Mouse (Mus musculus): ENCODE data around the gene Adamts2. TPM values are rescaled to one million over a fixed set of nuclear protein-coding genes. Genes with fewer than 3 reads are reported as not detected.

Adamts2 gene
- total RNA-seq (2014; rRNA removed; ENCODE audit: low replicate concordance) (19.0 and 19.4 TPM in 2 replicates), polyA plus RNA-seq (2015; fragmentation: Nextera tagmentation; extraction: Ambion mirVana) (8.7 and 9.1 TPM in 2 replicates)

GRCm38 (mm10) chr11:50601641-50602355 is at the start of gene Adamts2:
Adamts2 (plus strand) TSS chr11:50602084.
- TF ChIP-seq CTCF (IDR thresholded peaks at IDR 0.05; ENCODE audit: low read depth) (no peak), EP300 (IDR thresholded peaks at IDR 0.05; ENCODE audit: low read depth) (no peak)
- Histone ChIP-seq H3K9me3 (replicated peaks; ENCODE audit: control insufficient read depth, low read length) (no peaks in the 10 kb centered on the region), H3K27me3 (ENCODE audit: control insufficient read depth, insufficient read depth, low read length) (peaks cover 72% of the 10 kb centered on the region), H3K4me3 (ENCODE audit: low read depth, low read length) (peak within 1 kb of the TSS; percentile 64), H3K36me3 (replicated peaks; ENCODE audit: control insufficient read depth, insufficient read depth, low read length) (no peaks in the 10 kb centered on the region), H3K9ac (replicated peaks; ENCODE audit: low read depth, low read length) (peak within 1 kb of the TSS; percentile 59), H3K4me1 (ENCODE audit: control insufficient read depth, insufficient read depth) (no peaks in the 10 kb centered on the region; the same call in 1 of the 2 replicates), H3K27ac (ENCODE audit: low read depth) (peak within 1 kb of the TSS; percentile 43; the same call in 1 of the 2 replicates), H3K4me2 (ENCODE audit: low read depth, low read length) (peak within 1 kb of the TSS; percentile 95)
- under 1% methylated on average over 59 of the region's 82 CpGs for WGBS
- peak; percentile 46 for DNase-seq (ENCODE audit: low spot score)
- peak; percentile 65 for ATAC-seq (ENCODE audit: insufficient read depth, low read depth)

- 75% methylated on average over 3 of the region's 3 CpGs for WGBS
- TF ChIP-seq EP300 (IDR thresholded peaks at IDR 0.05; ENCODE audit: low read depth) (no peak), CTCF (IDR thresholded peaks at IDR 0.05; ENCODE audit: low read depth) (no peak)
- H3K9ac ChIP-seq (replicated peaks; ENCODE audit: low read depth, low read length): no peak overlapping the region
- peaks cover 13% of the 10 kb centered on the region; the same call in 1 of the 2 replicates for H3K9me3 ChIP-seq (replicated peaks; ENCODE audit: control insufficient read depth, low read length)
- H3K4me3 ChIP-seq (ENCODE audit: low read depth, low read length): no peak overlapping the region
- no peaks in the 10 kb centered on the region for H3K27me3 ChIP-seq (ENCODE audit: control insufficient read depth, insufficient read depth, low read length)
- DNase-seq (ENCODE audit: low spot score) (no peak), ATAC-seq (ENCODE audit: insufficient read depth, low read depth) (no peak)
- H3K36me3 ChIP-seq (replicated peaks; ENCODE audit: control insufficient read depth, insufficient read depth, low read length): no peaks in the 10 kb centered on the region
- H3K4me2 ChIP-seq (ENCODE audit: low read depth, low read length): no peak overlapping the region
- H3K4me1 ChIP-seq (ENCODE audit: control insufficient read depth, insufficient read depth): no peaks in the 10 kb centered on the region
- H3K27ac ChIP-seq (ENCODE audit: low read depth): no peak overlapping the region
Measured at GRCm38 (mm10) chr11:50557064-50557463, 44.8 kb upstream of the Adamts2 start.

DNA sequence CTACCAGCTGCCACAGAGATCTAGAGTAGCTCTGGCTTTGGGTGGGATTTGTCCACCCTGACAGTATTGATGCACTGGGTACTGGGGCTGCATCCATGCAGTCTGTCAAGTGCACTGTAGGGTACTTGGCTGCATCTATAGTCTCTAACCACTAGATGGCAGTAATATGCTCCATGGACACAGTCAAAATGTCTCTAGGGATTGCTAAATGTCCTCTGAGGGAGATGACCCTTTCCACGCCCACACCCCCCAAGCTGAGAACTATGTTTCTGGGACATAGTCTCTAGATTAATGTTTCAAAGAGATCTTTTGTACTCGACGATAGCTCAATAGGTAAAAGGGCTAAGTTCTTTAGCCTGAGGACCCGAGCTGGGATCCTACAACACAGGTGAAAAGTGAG is 42.8 kb upstream of the Adamts2 start:
- DNase-seq (ENCODE audit: low spot score): peak; percentile 28
- no peaks in the 10 kb centered on the region for H3K36me3 ChIP-seq (replicated peaks; ENCODE audit: control insufficient read depth, insufficient read depth, low read length)
- peak; percentile 33; the same call in 1 of the 2 replicates for ATAC-seq (ENCODE audit: insufficient read depth, low read depth)
- no peaks in the 10 kb centered on the region for H3K4me1 ChIP-seq (ENCODE audit: control insufficient read depth, insufficient read depth)
- WGBS: 29% methylated on average over 4 of the region's 4 CpGs
- TF ChIP-seq CTCF (IDR thresholded peaks at IDR 0.05; ENCODE audit: low read depth) (peak; percentile 72), EP300 (IDR thresholded peaks at IDR 0.05; ENCODE audit: low read depth) (no peak)
- H3K27ac ChIP-seq (ENCODE audit: low read depth): no peak overlapping the region
- H3K4me3 ChIP-seq (ENCODE audit: low read depth, low read length): no peak overlapping the region
- H3K27me3 ChIP-seq (ENCODE audit: control insufficient read depth, insufficient read depth, low read length): no peaks in the 10 kb centered on the region
- H3K4me2 ChIP-seq (ENCODE audit: low read depth, low read length): no peak overlapping the region
- peaks cover 13% of the 10 kb centered on the region; the same call in 1 of the 2 replicates for H3K9me3 ChIP-seq (replicated peaks; ENCODE audit: control insufficient read depth, low read length)
- H3K9ac ChIP-seq (replicated peaks; ENCODE audit: low read depth, low read length): no peak overlapping the region

DNA sequence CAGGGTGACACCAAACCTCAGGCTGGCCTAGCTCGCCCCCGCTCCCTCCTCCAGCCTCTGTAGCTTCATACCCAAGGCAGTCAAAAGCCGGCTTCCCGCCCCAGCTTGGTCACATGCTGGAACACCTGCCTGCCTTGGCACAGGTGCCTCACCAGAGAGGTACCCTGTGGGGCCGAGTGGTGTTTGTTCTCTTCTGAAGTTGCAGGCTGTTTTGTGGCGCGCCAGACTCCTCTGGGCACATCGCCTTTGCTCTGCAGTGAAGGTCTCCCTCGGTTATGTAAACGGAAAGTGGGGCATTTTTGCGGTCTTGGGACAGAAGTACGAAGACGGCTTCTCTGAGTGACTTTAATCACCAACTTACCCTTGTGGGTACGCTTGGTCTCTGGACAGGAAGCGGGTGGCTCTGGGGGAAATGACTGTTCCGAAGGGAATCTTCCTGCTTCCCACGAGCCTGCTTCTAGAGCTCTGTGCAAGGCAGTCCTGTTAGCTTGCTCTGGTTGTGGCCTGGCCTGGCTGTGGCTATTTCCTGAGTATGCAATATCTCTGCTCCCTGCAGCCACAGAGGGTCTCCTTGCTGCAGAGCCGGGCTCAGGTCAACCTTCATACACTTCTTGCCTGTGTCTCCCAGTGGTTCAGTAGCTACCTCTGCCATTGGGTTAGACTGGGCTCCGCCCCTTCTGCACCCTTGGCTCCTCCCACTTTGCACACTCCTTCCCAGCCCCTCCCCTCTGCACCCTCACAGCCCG is 36.2 kb upstream of the Adamts2 start:
- H3K4me3 ChIP-seq (ENCODE audit: low read depth, low read length): no peak overlapping the region
- 61% methylated on average over 20 of the region's 20 CpGs for WGBS
- no peaks in the 10 kb centered on the region for H3K36me3 ChIP-seq (replicated peaks; ENCODE audit: control insufficient read depth, insufficient read depth, low read length)
- TF ChIP-seq EP300 (IDR thresholded peaks at IDR 0.05; ENCODE audit: low read depth): no peak
- no peak for TF ChIP-seq CTCF (IDR thresholded peaks at IDR 0.05; ENCODE audit: low read depth)
- peak overlapping the region; percentile 9; the same call in 1 of the 2 replicates for H3K4me2 ChIP-seq (ENCODE audit: low read depth, low read length)
- no peaks in the 10 kb centered on the region for H3K27me3 ChIP-seq (ENCODE audit: control insufficient read depth, insufficient read depth, low read length)
- no peaks in the 10 kb centered on the region for H3K9me3 ChIP-seq (replicated peaks; ENCODE audit: control insufficient read depth, low read length)
- no peak for ATAC-seq (ENCODE audit: insufficient read depth, low read depth)
- no peak overlapping the region for H3K27ac ChIP-seq (ENCODE audit: low read depth)
- H3K9ac ChIP-seq (replicated peaks; ENCODE audit: low read depth, low read length): no peak overlapping the region
- DNase-seq (ENCODE audit: low spot score): peak; percentile 10
- no peaks in the 10 kb centered on the region for H3K4me1 ChIP-seq (ENCODE audit: control insufficient read depth, insufficient read depth)

DNA sequence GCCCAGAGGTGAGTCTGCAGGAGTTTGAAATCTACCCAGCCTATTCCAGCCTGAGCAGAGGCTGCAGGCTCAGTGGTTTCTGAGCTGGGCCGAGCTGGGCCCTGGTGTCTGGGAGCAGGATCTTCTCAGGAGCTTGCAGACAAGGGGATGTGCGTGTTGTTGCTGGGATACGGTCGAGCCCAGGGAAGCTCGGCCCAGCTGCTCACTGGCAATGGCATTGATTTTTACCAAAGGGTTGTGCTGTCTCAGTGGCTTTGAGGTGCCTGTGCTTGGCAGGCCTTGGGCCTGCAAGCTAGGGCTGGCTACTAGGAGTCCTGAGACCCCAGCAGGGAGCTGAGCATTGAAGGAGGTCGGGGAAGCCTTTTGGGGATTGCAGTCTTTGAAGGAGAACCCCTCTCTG is 30.4 kb upstream of the Adamts2 start:
- Histone ChIP-seq H3K4me2 (ENCODE audit: low read depth, low read length) (no peak overlapping the region), H3K36me3 (replicated peaks; ENCODE audit: control insufficient read depth, insufficient read depth, low read length) (no peaks in the 10 kb centered on the region), H3K27me3 (ENCODE audit: control insufficient read depth, insufficient read depth, low read length) (no peaks in the 10 kb centered on the region), H3K9ac (replicated peaks; ENCODE audit: low read depth, low read length) (no peak overlapping the region), H3K9me3 (replicated peaks; ENCODE audit: control insufficient read depth, low read length) (no peaks in the 10 kb centered on the region), H3K27ac (ENCODE audit: low read depth) (no peak overlapping the region), H3K4me3 (ENCODE audit: low read depth, low read length) (no peak overlapping the region), H3K4me1 (ENCODE audit: control insufficient read depth, insufficient read depth) (no peaks in the 10 kb centered on the region)
- TF ChIP-seq EP300 (IDR thresholded peaks at IDR 0.05; ENCODE audit: low read depth) (no peak), CTCF (IDR thresholded peaks at IDR 0.05; ENCODE audit: low read depth) (no peak)
- DNase-seq (ENCODE audit: low spot score) (no peak), ATAC-seq (ENCODE audit: insufficient read depth, low read depth) (no peak)
- 67% methylated on average over 6 of the region's 6 CpGs for WGBS

Data from heart, postnatal 0 days (tissue).